Mouse (Mus musculus): Measurements from ENCODE around the gene Gm44805. TPM values are rescaled to one million over a fixed set of nuclear protein-coding genes. Genes with fewer than 3 reads are reported as not detected.

Gene Gm44805
- polyA plus RNA-seq (2016; fragmentation: Nextera tagmentation; extraction: Ambion mirVana): not detected in 2 replicates

DNA sequence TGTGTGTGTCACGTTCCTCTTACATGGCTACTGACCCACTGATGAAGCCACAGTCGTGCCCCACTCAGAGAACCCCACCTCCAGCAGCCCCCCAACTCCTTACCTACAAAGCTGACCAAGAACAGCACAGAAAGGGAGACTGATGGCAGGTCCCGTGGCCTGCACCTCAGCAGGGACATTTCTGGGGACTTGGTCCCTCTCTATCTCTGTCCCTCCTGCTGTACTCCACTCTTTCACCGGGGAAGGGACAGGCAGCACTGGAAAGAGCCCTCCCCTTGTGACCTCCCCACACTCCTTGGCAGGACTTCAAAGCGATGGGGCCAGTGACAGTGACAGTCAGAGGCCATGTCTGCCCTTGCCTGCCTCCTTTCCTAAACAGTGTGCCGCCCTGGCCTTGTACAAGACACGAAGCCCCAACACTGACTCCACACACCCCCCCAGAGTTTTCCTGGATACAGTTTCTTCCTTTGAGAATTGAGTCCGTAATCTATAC, at the start of gene Gm44805, which contains the start of gene Apoc4:
Gm44805 (minus strand) TSS at position 222 of the 493 bp plus-strand sequence.
Apoc4 (minus strand) TSS at position 278 of the 493 bp plus-strand sequence.
- Histone ChIP-seq H3K27me3 (no peaks in the 10 kb centered on the region), H3K9me3 (replicated peaks) (no peaks in the 10 kb centered on the region), H3K4me3 (no peak within 1 kb of the TSS), H3K27ac (no peak within 1 kb of the TSS), H3K36me3 (no peaks in the 10 kb centered on the region), H3K4me1 (no peaks in the 10 kb centered on the region), H3K9ac (no peak within 1 kb of the TSS), H3K4me2 (replicated peaks) (no peak within 1 kb of the TSS)
- 54% methylated on average over 8 of the region's 8 CpGs for WGBS
- no peak for ATAC-seq (ENCODE audit: low FRiP score)

DNA sequence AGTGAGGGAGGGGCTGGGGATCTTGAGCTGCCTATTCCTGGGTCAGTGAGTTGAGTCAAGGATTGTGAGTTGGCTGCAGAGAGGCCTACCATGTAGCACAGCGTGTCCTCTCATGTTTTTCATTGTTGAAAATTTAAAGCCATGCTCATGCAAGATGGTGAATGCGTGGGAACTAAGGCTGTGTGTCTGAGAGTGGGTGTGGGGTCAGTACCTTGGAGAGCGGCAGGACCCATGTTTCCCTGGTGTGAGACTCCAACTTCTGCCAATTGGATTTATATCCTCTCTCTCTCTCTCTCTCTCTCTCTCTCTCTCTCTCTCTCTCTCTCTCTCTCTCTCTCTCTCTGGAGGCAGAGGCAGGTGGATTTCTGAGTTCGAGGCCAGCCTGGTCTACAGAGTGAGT, 45.3 kb upstream of the Gm44805 start:
- WGBS: 96% methylated on average over 3 of the region's 4 CpGs
- peaks cover 6% of the 10 kb centered on the region; the same call in 1 of the 2 replicates for H3K9me3 ChIP-seq (replicated peaks)
- H3K36me3 ChIP-seq: peaks cover 87% of the 10 kb centered on the region
- no peak overlapping the region for H3K4me2 ChIP-seq (replicated peaks)
- no peak overlapping the region for H3K4me3 ChIP-seq
- H3K4me1 ChIP-seq: no peaks in the 10 kb centered on the region
- H3K9ac ChIP-seq: no peak overlapping the region
- no peaks in the 10 kb centered on the region for H3K27me3 ChIP-seq
- no peak for ATAC-seq (ENCODE audit: low FRiP score)
- no peak overlapping the region for H3K27ac ChIP-seq

DNA sequence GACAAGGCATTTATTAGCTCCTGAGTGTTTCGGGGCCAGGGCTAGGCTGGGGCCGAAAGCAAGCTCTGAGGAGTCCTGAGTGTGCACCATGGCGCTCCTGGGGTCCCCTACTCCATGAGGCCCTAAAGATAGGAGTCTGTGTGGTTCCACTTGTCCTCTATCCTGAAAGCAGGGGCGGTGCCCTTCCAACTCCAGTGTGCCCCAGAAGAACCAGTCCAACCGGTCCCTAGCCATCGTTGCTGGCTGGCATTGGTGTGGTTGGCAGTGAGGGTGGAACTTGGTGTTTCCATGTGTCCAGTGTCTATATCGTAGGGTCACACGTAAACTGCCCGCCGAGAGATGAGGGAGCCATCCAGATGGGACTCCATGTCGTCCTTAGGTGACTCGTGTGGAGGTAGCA, 42.9 kb upstream of the Gm44805 start:
- Histone ChIP-seq H3K9me3 (replicated peaks) (peaks cover 17% of the 10 kb centered on the region), H3K27ac (no peak overlapping the region), H3K9ac (no peak overlapping the region), H3K36me3 (peaks cover 81% of the 10 kb centered on the region), H3K4me1 (no peaks in the 10 kb centered on the region), H3K4me3 (no peak overlapping the region), H3K4me2 (replicated peaks) (no peak overlapping the region), H3K27me3 (no peaks in the 10 kb centered on the region)
- 93% methylated on average over 12 of the region's 12 CpGs for WGBS
- no peak for ATAC-seq (ENCODE audit: low FRiP score)

DNA sequence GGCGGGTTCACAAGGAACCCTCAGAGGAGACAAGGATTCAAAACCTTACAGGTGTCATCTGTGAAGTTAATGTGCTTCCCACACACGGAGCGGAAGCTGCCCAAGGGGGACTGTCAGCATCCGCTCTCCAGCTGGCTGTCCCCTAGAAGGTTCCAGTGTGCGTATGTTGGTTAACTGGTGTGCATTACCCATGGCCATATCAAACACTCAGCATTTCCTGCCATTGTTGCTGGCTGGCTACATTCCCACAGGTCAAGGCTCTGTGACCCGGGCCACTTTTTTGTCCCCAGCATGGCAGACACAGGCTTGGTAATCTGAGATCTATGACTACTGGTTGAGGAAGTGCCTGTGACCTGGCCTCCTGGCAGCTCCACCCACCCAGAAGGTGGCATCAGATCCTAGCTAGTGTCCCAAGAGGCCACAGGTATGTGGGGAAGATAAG, 41.6 kb upstream of the Gm44805 start:
- no peaks in the 10 kb centered on the region for H3K27me3 ChIP-seq
- H3K4me3 ChIP-seq: no peak overlapping the region
- no peaks in the 10 kb centered on the region for H3K4me1 ChIP-seq
- 92% methylated on average over 6 of the region's 6 CpGs for WGBS
- no peak overlapping the region for H3K27ac ChIP-seq
- ATAC-seq (ENCODE audit: low FRiP score): no peak
- no peak overlapping the region for H3K9ac ChIP-seq
- no peak overlapping the region for H3K4me2 ChIP-seq (replicated peaks)
- H3K9me3 ChIP-seq (replicated peaks): peaks cover 17% of the 10 kb centered on the region
- peaks cover 73% of the 10 kb centered on the region for H3K36me3 ChIP-seq

DNA sequence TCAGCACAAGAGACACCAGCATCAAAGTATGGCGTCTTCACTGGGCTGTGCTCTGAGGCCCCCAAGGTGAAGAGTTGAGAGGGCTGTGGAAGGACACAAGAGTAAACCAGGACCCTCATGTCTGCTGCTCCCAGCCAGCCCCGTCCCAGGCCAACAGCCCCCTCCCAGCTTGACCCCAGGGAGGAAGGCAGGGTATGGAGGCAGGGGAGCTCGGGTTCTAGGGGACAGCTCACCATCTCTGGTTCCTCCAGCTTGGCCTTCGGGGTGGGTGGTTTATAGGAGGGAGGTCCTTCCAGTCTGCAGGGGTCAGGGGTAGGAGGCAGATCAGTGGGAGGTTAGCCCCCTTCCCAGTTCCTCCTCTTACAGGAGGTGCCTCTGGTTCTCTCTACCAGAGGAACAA, 38.0 kb upstream of the Gm44805 start:
- Histone ChIP-seq H3K27ac (no peak overlapping the region), H3K4me3 (no peak overlapping the region), H3K27me3 (no peaks in the 10 kb centered on the region), H3K36me3 (peaks cover 50% of the 10 kb centered on the region), H3K4me1 (peaks cover 14% of the 10 kb centered on the region), H3K9ac (no peak overlapping the region), H3K9me3 (replicated peaks) (peaks cover 17% of the 10 kb centered on the region), H3K4me2 (replicated peaks) (no peak overlapping the region)
- 91% methylated on average over 4 of the region's 4 CpGs for WGBS
- no peak for ATAC-seq (ENCODE audit: low FRiP score)

DNA sequence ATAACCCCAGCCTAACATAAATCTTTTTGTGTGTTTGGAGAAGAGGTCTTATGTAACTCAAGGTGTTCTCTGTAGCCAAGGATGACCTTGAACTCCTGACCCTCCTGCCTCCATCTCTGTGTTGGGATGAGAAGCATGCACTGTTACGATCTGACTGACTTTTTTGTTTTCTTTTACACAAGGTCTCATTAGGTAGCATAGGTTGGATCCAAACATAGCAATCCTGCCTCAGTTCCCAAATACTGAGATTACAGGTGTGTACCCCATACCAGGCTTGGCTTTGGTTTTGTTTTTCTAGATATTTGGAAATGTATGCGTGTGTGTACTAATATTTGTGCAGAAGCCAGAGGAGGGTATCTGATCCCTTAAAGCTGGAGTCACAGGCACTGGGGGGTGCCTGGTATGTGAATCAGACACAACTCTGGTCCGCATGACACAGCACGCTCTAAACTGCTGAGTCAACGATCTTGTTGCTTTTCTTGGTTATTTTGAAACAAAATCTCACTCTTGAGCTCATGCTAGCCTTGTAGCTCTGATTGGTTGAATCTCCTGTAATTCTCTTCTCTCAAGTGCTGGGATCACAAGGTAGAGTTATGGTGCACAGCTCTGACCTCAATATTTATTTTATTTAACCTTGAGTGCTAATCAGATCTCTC, 37.2 kb upstream of the Gm44805 start:
- no peak overlapping the region for H3K4me2 ChIP-seq (replicated peaks)
- no peaks in the 10 kb centered on the region for H3K27me3 ChIP-seq
- no peak overlapping the region for H3K9ac ChIP-seq
- H3K9me3 ChIP-seq (replicated peaks): peaks cover 17% of the 10 kb centered on the region
- no peak overlapping the region for H3K27ac ChIP-seq
- H3K36me3 ChIP-seq: peaks cover 43% of the 10 kb centered on the region
- no peak overlapping the region for H3K4me3 ChIP-seq
- WGBS: 94% methylated on average over 5 of the region's 5 CpGs
- peaks cover 22% of the 10 kb centered on the region for H3K4me1 ChIP-seq
- no peak for ATAC-seq (ENCODE audit: low FRiP score)

DNA sequence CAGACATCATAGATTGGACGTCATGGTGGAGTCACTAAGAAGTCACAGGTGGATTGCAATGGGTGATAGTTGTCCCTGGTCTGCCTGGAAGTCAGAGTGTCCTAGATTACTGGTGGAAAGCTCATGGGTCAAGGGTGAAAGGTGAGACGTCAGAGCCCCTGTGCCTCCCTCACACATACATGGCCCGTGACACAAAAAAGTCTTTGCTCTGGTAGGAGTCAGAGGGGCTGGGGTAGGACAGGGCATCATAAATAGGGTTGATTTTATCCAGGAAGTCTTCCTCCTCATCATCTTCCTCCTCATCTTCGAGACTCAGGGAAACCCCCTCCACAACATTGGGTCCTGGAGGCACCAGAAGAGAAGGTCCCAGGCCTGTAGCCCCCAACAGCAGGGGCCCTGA, 36.1 kb upstream of the Gm44805 start:
- no peak overlapping the region for H3K4me2 ChIP-seq (replicated peaks)

DNA sequence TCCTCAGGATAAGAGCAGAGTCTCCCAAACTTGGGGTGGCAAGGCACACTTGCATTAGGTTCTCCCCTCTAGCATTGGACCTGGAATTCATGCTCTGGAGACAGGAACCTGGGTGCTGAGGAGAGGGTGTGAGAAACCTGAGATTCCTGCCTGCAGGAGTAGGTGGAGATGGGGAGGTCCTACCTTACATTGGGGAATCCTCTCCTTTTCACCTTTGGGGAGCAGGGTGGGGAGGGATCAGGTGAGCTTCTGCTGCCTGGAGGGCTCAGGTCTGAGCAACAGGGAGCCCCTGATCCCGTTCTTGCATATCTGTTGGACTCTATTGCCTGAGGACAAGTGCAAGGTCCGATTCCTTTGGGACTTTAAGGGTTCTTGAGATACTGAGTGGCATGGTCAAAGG, 35.6 kb upstream of the Gm44805 start:
- 91% methylated on average over 2 of the region's 2 CpGs for WGBS
- no peak for ATAC-seq (ENCODE audit: low FRiP score)
- H3K27me3 ChIP-seq: no peaks in the 10 kb centered on the region
- peak overlapping the region; percentile 62 for H3K4me2 ChIP-seq (replicated peaks)
- H3K27ac ChIP-seq: peak overlapping the region; percentile 89
- peak overlapping the region; percentile 48 for H3K9ac ChIP-seq
- H3K4me1 ChIP-seq: peaks cover 24% of the 10 kb centered on the region
- H3K36me3 ChIP-seq: peaks cover 41% of the 10 kb centered on the region
- peak overlapping the region; percentile 99; the same call in 1 of the 2 replicates for H3K4me3 ChIP-seq
- peaks cover 14% of the 10 kb centered on the region for H3K9me3 ChIP-seq (replicated peaks)

More for the DNA sequence above, 36.1 kb upstream of the Gm44805 start:
- Histone ChIP-seq H3K9ac (no peak overlapping the region), H3K4me3 (no peak overlapping the region), H3K4me1 (peaks cover 24% of the 10 kb centered on the region), H3K36me3 (peaks cover 38% of the 10 kb centered on the region), H3K9me3 (replicated peaks) (peaks cover 17% of the 10 kb centered on the region), H3K27ac (0 out of 2 replicates have a peak overlapping the region, but pooled peaks have one; percentile 89), H3K27me3 (no peaks in the 10 kb centered on the region)
- WGBS: 89% methylated on average over 4 of the region's 4 CpGs
- ATAC-seq (ENCODE audit: low FRiP score): no peak

DNA sequence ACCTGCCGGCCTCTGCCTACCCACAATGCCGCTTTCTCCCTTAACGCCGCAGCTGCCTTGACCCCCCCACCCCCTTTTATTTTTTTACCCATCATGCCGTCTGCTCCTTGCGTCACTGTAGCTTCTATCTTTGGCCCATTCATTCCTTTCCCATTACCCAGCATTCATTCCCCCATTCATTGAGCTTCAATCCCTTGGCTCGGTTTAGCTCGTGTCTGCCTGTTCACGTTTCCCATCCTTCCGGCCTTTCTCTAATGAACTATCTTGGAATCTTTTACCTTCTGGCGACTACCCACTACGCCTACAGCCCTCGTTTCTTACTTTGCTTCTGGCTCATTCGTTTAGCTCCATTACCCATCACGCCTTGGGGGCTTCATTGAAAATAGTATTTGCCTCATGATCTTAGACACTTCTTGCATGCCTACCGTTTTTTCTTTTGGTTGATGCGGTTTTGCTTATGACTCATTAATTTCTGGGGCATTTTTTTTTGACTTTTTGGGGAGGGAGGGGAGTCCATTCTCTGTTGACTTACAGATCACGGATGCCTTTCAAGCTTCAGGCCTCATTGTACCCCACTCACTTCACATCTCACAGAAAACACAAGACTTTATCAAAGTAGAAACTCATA, 34.9 kb upstream of the Gm44805 start:
- WGBS: 8% methylated on average over 18 of the region's 18 CpGs
- Histone ChIP-seq H3K4me1 (peaks cover 24% of the 10 kb centered on the region), H3K4me2 (replicated peaks) (peak overlapping the region; percentile 62), H3K27ac (peak overlapping the region; percentile 89), H3K9ac (peak overlapping the region; percentile 48), H3K4me3 (peak overlapping the region; percentile 99), H3K36me3 (peaks cover 42% of the 10 kb centered on the region), H3K9me3 (replicated peaks) (peaks cover 8% of the 10 kb centered on the region), H3K27me3 (no peaks in the 10 kb centered on the region)
- no peak for ATAC-seq (ENCODE audit: low FRiP score)

DNA sequence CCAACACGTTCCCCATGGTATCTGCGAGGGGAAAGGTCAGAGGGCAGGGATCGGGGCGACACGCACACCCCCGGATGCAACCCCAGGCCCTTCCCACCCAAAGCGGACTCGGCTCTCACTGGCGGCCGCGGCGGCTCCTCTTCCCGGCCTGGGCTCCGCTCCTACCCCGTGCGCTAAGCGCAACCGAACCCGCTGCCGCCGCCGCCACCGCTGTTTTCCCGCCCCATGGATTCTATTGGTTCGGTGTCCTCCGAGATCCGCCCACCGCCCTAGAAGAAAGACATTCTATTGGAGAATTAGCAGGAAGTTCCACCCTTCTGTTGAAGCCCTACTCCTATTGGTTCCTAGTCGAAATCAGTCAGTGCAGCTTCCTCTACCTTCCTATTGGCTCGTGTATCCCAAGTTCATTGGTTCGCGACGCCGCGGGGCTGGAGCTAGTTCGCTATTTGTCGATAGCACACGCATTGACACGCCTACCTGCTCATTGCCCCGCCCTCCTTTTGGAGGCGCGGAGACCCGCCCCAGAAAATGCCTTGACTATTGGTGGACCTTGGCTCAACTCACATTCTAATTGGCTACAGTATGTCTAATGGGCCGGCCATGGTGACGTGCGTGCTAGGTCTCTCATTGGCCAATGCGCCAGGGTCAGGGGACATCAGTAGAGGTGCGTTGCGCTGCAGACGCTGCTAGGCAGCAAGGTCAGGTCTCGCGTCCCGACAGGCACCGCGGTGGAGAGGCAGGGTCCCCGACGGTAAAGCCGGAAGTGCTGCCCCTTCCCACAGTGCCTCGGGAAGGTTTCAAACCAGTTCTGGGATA, 34.2 kb upstream of the Gm44805 start, which contains the start of gene Tomm40:
Tomm40 (minus strand) TSS at position 200 of the 816 bp plus-strand sequence.
- H3K9ac ChIP-seq: peak within 1 kb of the TSS; percentile 97
- H3K27me3 ChIP-seq: no peaks in the 10 kb centered on the region
- peak within 1 kb of the TSS; percentile 98 for H3K4me2 ChIP-seq (replicated peaks)
- H3K36me3 ChIP-seq: peaks cover 41% of the 10 kb centered on the region
- H3K9me3 ChIP-seq (replicated peaks): peaks cover under 1% of the 10 kb centered on the region; the same call in 1 of the 2 replicates
- peak; percentile 100 for ATAC-seq (ENCODE audit: low FRiP score)
- H3K4me3 ChIP-seq: peak within 1 kb of the TSS; percentile 99
- under 1% methylated on average over 56 of the region's 59 CpGs for WGBS
- H3K4me1 ChIP-seq: peaks cover 24% of the 10 kb centered on the region
- H3K27ac ChIP-seq: peak within 1 kb of the TSS; percentile 89

DNA sequence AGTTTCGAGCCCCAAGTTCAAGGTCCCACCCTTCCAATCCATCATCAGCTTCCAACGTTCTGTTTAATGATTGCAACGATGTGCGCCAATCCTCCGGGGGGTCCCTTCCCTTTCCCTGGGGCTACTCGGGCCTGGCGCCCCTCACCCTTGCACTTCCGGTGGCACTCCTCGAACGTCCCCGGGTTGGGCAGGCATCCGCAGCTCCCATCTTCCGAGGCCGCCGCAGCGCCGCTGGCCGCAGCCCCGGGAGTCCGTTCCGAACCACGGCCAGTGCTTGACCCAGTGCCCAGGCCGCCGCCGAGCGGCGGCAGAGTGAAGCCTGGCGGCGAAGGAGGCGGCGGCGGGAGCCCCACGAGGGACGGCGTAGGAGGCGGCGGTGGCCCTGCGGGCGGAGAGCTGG, 33.6 kb upstream of the Gm44805 start:
- Histone ChIP-seq H3K4me1 (peaks cover 24% of the 10 kb centered on the region), H3K36me3 (peaks cover 40% of the 10 kb centered on the region), H3K27me3 (no peaks in the 10 kb centered on the region), H3K4me3 (peak overlapping the region; percentile 99), H3K27ac (peak overlapping the region; percentile 74), H3K9me3 (replicated peaks) (no peaks in the 10 kb centered on the region), H3K4me2 (replicated peaks) (peak overlapping the region; percentile 98), H3K9ac (peak overlapping the region; percentile 97)
- ATAC-seq (ENCODE audit: low FRiP score): no peak
- under 1% methylated on average over 38 of the region's 39 CpGs for WGBS

DNA sequence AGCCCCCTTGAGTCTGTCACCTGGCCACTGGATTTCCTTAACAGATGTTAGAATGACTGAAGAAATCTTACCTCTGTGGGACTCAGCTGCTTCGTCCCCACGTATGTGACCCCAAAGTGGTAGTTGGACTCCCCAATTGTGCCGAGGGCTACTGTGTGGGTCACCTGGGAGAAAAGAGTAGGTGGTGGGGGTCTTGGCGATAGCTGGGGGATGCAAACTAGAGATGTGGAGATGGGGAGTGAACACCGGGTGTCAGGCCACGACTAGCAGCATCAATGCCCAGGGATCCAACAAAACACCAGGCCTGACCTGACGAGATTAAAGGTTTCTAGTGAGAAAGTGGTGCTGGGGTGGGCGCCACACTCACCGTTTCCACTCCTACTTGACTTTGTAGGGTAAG, 32.4 kb upstream of the Gm44805 start:
- Histone ChIP-seq H3K27ac (no peak overlapping the region), H3K27me3 (no peaks in the 10 kb centered on the region), H3K4me3 (no peak overlapping the region), H3K4me1 (peaks cover 24% of the 10 kb centered on the region), H3K4me2 (replicated peaks) (no peak overlapping the region), H3K9me3 (replicated peaks) (no peaks in the 10 kb centered on the region), H3K9ac (no peak overlapping the region), H3K36me3 (peaks cover 46% of the 10 kb centered on the region)
- no peak for ATAC-seq (ENCODE audit: low FRiP score)
- 88% methylated on average over 9 of the region's 9 CpGs for WGBS
